Mouse (Mus musculus) neural tube, embryonic 12.5 days (tissue): ENCODE data around the gene Otx1. TPM values are rescaled to one million over a fixed set of nuclear protein-coding genes. Genes with fewer than 3 reads are reported as not detected.

Source experiments
- ATAC-seq: fragments of 200-750 bp; cut with Nextera tagmentation; 2 replicates; pipeline ENCODE4 v1.8.0; 2017; ENCODE audit warnings: low read depth, mild to moderate bottlenecking, moderate TSS enrichment, moderate library complexity; ENCODE audit not compliant: low FRiP score
- H3K27ac ChIP-seq: fragments of 300-500 bp; sonication (generic); 2 replicates; pipeline ENCODE4 v1.5.1; 2016
- H3K27me3 ChIP-seq: fragments of 300-500 bp; sonication (generic); replicated peaks from 2 replicates; pipeline ENCODE4 v1.6.1; 2016; ENCODE audit warnings: mild to moderate bottlenecking
- H3K36me3 ChIP-seq: fragments of 300-500 bp; sonication (generic); 2 replicates; pipeline ENCODE4 v1.6.1; 2016; ENCODE audit warnings: mild to moderate bottlenecking
- H3K4me1 ChIP-seq: fragments of 300-500 bp; sonication (generic); 2 replicates; pipeline ENCODE4 v1.6.1; 2016
- H3K4me2 ChIP-seq: fragments of 300-500 bp; sonication (generic); replicated peaks from 2 replicates; pipeline ENCODE4 v1.6.1; 2016; ENCODE audit warnings: mild to moderate bottlenecking
- H3K4me3 ChIP-seq: fragments of 300-500 bp; sonication (generic); 2 replicates; pipeline ENCODE4 v1.5.1; 2016
- H3K9ac ChIP-seq: fragments of 300-500 bp; sonication (generic); 2 replicates; pipeline ENCODE4 v1.6.1; 2016; ENCODE audit warnings: mild to moderate bottlenecking
- H3K9me3 ChIP-seq: fragments of 300-500 bp; sonication (generic); 2 replicates; pipeline ENCODE4 v1.6.1; 2016; ENCODE audit warnings: mild to moderate bottlenecking
- WGBS: fragments of 180-500 bp; shearing (Covaris S2); methylation state at CpG from one replicate; pipeline ENCODE4 v1.1.7; 2016; 5-methylcytosine and 5-hydroxymethylcytosine counted together
- polyA plus RNA-seq: library from polyadenylated mRNA; unstranded; fragments of >200 nt; fragmentation: Nextera tagmentation; extraction: Ambion mirVana; gene quantifications from 2 replicates; pipeline ENCODE4 v1.2.1, GENCODE M21; 2016

Otx1 gene
- polyA plus RNA-seq, 1 experiment from 2014 or later, result not detected

DNA sequence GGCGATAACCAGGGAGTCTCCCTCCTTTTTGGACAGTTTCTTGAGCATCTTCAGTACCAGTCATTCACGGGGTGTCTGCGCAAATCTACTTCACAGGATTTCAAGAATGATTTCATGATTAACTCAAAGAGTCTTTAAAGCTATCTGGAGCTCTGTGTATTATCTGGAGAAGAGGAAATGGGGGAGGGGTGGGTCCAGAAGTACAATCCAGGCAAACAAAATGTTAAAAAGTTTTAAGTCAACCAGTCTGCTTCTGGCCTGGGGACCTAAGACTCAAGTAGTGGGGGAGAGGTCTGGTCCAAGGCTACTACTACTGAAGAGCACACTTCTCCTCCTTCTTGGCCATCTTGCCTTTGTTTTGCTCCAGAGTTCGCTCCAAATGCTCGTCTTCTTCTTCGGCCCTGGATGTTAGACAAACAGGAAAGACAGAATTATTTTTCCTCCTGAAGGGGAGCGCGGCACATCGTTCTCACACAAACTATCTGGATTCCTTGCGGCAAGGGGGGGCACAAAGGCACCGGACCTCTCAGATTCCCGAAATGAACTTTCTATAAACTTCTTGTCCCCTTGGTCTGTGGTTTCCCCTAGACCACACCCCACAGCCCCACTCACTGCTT, 3.9 kb upstream of the Otx1 start:
- Histone ChIP-seq H3K4me2 (no peak overlapping the region), H3K4me3 (no peak overlapping the region), H3K9ac (no peak overlapping the region), H3K27ac (no peak overlapping the region), H3K4me1 (peaks cover 33% of the 10 kb centered on the region), H3K9me3 (no peaks in the 10 kb centered on the region), H3K27me3 (peaks cover 89% of the 10 kb centered on the region), H3K36me3 (no peaks in the 10 kb centered on the region)
- no peak for ATAC-seq
- WGBS, result 11% methylated on average over 12 of the region's 12 CpGs

DNA sequence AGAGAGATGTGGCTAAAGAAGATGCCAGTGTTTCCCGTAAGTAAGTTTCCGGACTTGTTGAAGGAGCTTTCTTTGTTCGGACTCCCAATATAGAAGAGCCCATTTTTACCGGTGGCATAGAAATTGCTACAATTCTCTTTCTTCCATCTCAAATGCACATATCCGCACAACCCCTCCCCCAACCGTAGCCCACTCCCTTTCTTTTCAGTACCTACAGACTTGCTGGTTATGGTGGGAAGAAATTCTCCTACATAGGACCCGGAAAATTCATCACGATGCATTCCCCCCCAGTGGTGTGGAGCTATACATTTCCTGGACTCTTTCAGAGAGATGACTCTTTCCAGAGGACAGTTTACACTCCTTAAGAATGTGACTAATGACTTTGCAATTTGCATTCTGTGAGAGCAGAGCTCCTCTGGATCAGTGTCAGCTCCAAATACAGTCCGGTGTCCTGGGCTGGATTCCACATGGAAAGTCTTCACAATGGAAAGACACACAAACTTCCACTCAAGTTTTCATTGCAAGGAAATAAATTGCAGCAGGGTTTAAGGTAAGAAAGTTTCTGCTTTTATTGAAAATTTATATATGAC, 2.7 kb upstream of the Otx1 start:
- H3K9ac ChIP-seq, result no peak overlapping the region
- H3K27ac ChIP-seq, result no peak overlapping the region
- H3K4me3 ChIP-seq, result no peak overlapping the region
- no peaks in the 10 kb centered on the region for H3K9me3 ChIP-seq
- no peak for ATAC-seq
- peaks cover 90% of the 10 kb centered on the region for H3K27me3 ChIP-seq
- H3K36me3 ChIP-seq, result no peaks in the 10 kb centered on the region
- WGBS, result 6% methylated on average over 9 of the region's 9 CpGs
- no peak overlapping the region for H3K4me2 ChIP-seq
- peaks cover 43% of the 10 kb centered on the region for H3K4me1 ChIP-seq

DNA sequence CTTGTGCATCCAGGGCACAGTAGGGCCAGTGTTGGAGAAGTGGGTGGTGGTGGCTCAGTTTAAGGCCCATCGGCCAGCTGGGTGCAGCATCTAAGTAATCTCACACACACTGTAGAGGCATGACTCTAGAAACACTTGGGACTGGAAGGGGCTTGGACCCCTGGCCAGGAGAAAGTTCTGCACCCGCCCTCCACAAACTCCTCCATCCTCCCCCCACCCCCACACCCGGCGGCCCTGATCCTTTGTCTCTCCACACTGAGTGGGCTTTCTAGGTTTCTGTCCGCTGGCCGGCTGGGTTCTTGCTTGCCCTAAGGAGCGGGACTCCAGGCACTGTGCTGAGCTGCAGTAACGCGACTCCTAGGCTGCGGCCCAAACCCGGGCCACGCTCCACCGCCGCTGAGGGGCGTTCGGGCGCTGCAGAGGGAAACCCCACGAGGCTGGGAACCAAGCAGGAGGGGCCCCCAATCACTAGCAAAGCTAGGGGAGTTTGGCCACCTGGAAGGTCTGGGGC, 1.7 kb upstream of the Otx1 start:
- Histone ChIP-seq H3K9ac (no peak overlapping the region), H3K9me3 (no peaks in the 10 kb centered on the region), H3K27ac (no peak overlapping the region), H3K4me2 (no peak overlapping the region), H3K36me3 (no peaks in the 10 kb centered on the region), H3K4me1 (peaks cover 44% of the 10 kb centered on the region), H3K27me3 (peaks cover 93% of the 10 kb centered on the region), H3K4me3 (no peak overlapping the region)
- WGBS, result under 1% methylated on average over 18 of the region's 18 CpGs
- ATAC-seq, result no peak

DNA sequence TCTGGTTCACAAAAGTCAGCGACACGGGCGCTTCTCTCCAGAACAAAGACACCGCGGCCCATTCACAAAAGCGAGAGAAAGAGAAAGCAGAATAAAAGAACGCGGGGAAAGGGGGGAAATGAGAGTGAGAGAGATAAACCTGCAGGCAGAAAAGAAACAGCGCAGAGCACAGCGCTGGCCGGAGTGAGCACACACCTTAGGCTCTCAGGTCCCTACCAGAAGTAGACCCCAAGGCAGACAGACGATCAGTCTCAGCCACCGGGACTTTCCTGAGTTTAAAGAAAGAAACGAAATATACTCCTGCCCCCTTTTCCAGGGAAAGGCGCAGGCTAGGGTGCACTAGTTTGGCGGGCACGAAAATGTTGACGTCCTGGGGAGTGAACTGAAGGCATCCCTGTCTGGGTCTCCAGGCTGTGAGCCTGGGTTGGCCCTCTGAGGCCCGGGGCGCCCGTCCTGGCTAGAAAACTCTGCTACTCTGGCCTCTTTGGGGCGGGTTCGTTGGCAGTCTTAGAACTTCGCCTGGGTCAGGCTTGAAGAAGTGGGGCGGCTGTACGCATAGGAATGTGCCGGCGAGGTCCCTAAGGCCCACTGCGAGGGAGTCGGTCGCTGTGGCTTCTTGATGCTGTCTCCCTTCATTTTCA, 764 bp upstream of the Otx1 start:
- WGBS, result under 1% methylated on average over 31 of the region's 31 CpGs
- Histone ChIP-seq H3K4me1 (peaks cover 43% of the 10 kb centered on the region), H3K4me3 (no peak overlapping the region), H3K4me2 (peak overlapping the region; percentile 16; the same call in 1 of the 2 replicates), H3K27ac (no peak overlapping the region), H3K9me3 (no peaks in the 10 kb centered on the region), H3K36me3 (no peaks in the 10 kb centered on the region), H3K9ac (no peak overlapping the region), H3K27me3 (peaks cover 97% of the 10 kb centered on the region)
- no peak for ATAC-seq

DNA sequence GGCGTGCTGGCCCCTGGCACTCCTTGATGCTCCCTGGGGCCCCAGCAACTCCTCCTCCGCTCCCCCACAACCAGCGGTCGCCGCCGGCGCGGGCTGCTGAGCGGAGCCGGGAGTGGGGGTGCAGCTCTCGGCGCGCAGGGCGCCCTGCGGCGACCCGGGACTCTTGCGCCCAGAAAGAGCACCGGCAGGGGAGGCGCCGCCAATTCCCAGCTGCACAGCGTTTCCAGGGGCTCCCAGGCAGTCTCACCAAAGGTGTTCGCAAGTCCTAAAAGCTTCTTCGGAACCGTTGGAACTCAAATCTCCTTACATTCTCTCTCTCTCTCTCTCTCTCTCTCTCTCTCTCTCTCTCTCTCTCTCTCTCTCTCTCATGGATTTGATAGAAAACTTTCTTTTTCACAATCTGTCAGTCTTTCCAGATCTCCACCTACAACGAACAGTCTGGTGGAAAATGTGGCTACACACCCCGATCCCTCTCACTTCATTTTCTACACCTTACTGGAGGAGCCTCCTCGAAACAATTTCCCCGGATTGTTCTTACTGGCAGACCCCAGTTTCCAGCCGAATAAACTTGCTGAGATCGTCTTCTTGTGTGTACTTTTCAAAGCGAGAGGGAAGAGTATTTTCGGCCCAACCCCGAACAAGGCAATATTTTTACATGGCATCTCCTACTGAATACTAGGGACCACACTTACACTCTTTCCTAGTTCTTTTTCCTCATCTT, 475 bp downstream of the Otx1 start:
- H3K27me3 ChIP-seq, result peaks cover 95% of the 10 kb centered on the region

DNA sequence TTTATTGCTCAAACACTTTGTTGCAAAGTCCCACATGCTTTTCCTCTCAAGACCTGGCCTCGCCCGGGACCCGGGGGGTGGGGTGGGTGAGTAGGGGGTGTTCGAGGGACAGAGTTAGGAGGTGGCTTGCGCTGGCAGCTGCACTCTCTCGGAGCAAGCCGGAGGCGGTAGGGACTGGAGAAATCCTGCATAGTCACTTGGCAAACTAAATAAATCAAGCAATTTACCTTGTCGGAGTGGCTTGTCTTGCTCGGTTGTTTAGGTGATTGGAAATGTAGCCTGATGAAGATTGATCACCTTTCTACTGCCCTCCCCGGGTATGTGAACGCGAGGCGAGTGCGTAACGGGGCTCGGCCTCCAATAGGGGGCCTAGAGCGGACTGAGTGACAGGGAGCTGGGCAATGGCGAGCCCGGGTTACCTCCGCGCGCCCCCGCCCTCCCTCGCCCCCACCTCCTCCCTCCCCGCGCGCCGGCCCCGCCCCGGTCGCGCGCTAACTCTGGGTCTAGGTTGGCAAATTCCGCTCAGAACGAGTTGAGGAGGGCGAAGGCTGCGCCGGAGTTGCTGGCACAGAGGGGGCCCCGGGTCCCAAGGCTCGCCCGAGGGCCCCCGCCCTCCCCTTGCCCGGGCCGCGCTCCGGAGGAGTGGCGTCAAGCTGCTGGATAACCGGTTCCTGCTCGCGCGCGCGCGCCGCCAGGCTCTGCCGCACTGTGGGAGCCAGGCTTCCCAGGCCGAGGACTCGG, 1.2 kb downstream of the Otx1 start:
- Histone ChIP-seq H3K9ac (peak overlapping the region; percentile 42; the same call in 1 of the 2 replicates), H3K4me1 (peaks cover 33% of the 10 kb centered on the region), H3K4me2 (peak overlapping the region; percentile 83), H3K36me3 (no peaks in the 10 kb centered on the region), H3K27me3 (peaks cover 95% of the 10 kb centered on the region), H3K27ac (no peak overlapping the region), H3K4me3 (peak overlapping the region; percentile 43), H3K9me3 (no peaks in the 10 kb centered on the region)
- under 1% methylated on average over 45 of the region's 59 CpGs for WGBS
- ATAC-seq, result peak; percentile 83

More for the DNA sequence above, 475 bp downstream of the Otx1 start:
- no peak for ATAC-seq
- Histone ChIP-seq H3K4me3 (peak overlapping the region; percentile 43), H3K9ac (peak overlapping the region; percentile 42; the same call in 1 of the 2 replicates), H3K9me3 (no peaks in the 10 kb centered on the region), H3K4me2 (peak overlapping the region; percentile 83), H3K27ac (no peak overlapping the region), H3K36me3 (no peaks in the 10 kb centered on the region), H3K4me1 (peaks cover 31% of the 10 kb centered on the region)
- WGBS, result under 1% methylated on average over 34 of the region's 34 CpGs

DNA sequence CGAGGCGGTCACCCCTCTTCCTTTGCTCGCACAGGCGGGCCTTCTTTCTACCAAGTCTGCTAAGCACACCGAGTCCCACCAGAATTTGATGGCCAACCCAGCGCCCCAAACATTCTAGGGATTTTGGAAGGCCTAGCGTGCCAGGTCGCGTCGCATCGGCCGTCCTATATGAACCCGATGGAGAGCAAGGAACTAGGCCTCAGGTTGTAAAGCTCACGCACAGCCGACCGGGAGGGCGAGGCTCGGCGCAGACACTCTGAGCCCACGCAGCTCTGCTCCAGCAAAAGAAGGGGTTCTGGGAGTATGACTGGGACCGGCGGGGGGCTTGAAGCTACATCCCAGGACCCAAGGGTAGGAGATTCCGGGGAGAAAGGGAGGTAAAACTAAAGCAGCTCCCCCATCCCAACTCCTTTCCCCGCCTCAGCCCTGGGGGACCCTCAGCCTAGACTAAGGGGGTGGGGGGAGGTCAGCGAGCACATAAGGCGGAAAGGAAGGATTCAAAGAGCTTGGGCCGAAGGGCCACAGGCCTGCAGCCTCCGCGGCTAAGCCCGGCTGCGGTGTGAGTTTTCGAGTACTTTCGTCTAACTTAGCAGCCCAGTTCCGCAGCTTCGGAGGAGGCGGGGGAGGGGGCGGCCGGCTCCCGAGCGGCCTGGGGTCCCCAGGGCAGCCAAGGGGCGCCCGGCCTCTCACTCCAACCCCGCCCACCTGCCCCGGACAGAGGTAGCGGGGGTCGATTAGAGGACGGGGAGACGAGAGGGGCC, 2.2 kb downstream of the Otx1 start:
- H3K9me3 ChIP-seq, result no peaks in the 10 kb centered on the region
- H3K4me3 ChIP-seq, result peak overlapping the region; percentile 43; the same call in 1 of the 2 replicates
- H3K36me3 ChIP-seq, result no peaks in the 10 kb centered on the region
- WGBS, result 1% methylated on average over 48 of the region's 48 CpGs
- peaks cover 35% of the 10 kb centered on the region for H3K4me1 ChIP-seq
- no peak overlapping the region for H3K9ac ChIP-seq
- peak overlapping the region; percentile 83 for H3K4me2 ChIP-seq
- no peak overlapping the region for H3K27ac ChIP-seq
- peaks cover 95% of the 10 kb centered on the region for H3K27me3 ChIP-seq
- no peak for ATAC-seq

DNA sequence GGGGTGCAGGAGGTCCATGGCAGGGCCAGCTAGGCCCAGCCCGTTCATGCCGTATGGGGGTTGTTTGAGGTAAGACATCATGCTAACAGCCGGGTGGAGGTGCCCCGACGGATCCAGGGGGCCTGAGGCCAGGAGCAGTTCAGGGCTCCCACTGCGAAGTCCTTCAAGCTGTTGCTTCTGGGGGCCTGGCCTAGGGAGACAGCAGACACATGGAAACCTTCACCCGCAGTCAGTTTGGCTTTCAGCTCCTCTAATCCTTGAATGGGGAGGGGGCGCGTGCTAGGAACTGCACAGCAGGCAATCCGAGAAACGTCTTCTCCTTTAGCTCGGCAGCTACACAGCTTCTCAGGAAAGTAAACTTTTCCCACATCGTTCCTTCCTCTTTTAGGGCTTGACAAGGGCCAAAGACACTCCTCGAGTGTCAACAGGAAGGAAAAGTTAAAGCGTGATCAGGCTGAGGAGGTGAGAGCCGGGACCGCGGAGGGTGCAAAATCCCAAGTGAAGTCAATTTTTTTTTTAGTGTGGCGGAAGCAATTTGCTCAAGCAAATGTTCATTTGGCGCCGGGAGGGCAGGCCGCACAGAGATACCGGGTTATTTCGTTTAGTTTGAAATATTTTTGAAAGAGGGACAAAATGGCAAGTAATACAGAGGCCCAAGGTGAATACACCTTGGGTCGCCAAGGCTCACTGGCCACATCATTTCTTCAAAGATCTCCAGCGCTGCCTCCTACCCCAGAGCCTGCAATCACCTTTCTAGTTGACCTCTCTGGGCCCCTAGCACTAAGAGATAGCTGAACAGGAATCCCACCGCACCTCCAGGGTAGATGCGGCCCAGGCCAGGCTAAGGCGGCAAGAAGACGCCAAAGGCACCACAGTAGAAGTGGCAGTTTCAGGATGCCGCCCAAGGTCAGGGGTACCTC, 3.0 kb downstream of the Otx1 start:
- no peak overlapping the region for H3K4me2 ChIP-seq
- no peak for ATAC-seq
- WGBS, result 3% methylated on average over 31 of the region's 31 CpGs
- H3K27me3 ChIP-seq, result peaks cover 94% of the 10 kb centered on the region
- no peak overlapping the region for H3K4me3 ChIP-seq
- H3K27ac ChIP-seq, result no peak overlapping the region
- peaks cover 35% of the 10 kb centered on the region for H3K4me1 ChIP-seq
- H3K9ac ChIP-seq, result no peak overlapping the region
- H3K9me3 ChIP-seq, result no peaks in the 10 kb centered on the region
- no peaks in the 10 kb centered on the region for H3K36me3 ChIP-seq

DNA sequence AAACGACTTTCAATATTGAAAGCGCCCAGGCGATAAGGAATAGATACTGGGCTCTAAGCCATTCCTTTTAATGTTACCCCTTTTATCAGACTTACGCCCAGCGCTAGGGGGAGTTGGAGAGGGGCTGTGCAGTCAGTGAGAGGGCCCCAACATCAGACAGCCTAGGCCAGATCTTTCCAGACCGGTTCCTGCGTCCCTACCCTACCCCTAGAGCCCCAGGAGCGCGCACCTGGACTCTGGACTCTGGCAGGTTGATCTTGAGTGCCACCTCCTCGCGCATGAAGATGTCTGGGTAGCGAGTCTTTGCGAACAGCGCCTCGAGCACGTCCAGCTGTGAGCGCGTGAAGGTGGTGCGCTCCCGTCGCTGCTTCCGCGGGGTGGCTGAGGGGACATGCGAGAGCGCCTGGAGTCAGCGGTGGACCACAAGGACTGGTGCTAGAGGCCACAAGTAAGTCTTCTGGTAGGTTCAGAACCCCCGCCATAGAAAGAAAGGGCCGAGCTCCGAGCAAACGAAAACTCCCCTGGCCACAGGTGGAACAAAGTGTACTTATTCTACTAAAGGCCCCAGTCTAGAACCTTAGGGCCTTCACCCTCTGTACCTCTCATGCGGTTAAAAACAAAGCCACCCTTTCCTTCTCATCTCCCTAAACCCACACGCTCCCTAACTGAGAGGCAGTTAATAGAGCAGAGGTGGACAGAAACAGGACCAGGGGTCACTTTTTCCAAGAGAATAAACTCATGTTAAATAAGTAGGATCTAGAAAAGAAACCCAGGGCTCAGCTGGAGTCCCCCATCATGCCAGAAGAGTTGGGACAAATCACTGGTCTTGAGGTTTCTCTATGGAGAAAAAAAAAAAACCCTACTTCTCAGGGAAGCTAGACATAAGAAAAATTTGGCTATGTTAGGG, 4.3 kb downstream of the Otx1 start:
- no peak for ATAC-seq
- Histone ChIP-seq H3K4me2 (no peak overlapping the region), H3K9ac (no peak overlapping the region), H3K4me1 (peaks cover 32% of the 10 kb centered on the region), H3K9me3 (no peaks in the 10 kb centered on the region), H3K36me3 (no peaks in the 10 kb centered on the region), H3K27ac (no peak overlapping the region), H3K4me3 (no peak overlapping the region), H3K27me3 (peaks cover 93% of the 10 kb centered on the region)
- 2% methylated on average over 32 of the region's 32 CpGs for WGBS
